Mouse (Mus musculus) erythroblast, adult 5-6 weeks (primary cell): ENCODE results near the gene Uaca. TPM values are rescaled to one million over a fixed set of nuclear protein-coding genes. Genes with fewer than 3 reads are reported as not detected.
"Not testable (repeated sequence)": the region's sequence is repeated elsewhere in the genome, so short reads cannot be mapped to it uniquely, and the experiment has no call there.

Experiments used
- ATAC-seq: replicated peaks from 2 replicates; pipeline ENCODE4 v1.8.0; 2016; ENCODE audit warnings: moderate number of reproducible peaks, mild to moderate bottlenecking, moderate TSS enrichment, inconsistent platforms; ENCODE audit not compliant: poor library complexity, low FRiP score, severe bottlenecking
- total RNA-seq, 2 experiments: library from RNA; stranded (forward) in 1 of 2; stranded (reverse) in 1 of 2; fragments of 150-400 nt in 1 of 2; fragments of 200-764, 138-1000 nt in 1 of 2; gene quantifications; 2 replicates each; pipeline versions ENCODE4 v1.2.3 to v1.2.4; 2015 to 2017; ENCODE audit warnings: low replicate concordance in 2 of 2

Uaca gene
- total RNA-seq, 2 experiments from 2014 or later: not detected

DNA sequence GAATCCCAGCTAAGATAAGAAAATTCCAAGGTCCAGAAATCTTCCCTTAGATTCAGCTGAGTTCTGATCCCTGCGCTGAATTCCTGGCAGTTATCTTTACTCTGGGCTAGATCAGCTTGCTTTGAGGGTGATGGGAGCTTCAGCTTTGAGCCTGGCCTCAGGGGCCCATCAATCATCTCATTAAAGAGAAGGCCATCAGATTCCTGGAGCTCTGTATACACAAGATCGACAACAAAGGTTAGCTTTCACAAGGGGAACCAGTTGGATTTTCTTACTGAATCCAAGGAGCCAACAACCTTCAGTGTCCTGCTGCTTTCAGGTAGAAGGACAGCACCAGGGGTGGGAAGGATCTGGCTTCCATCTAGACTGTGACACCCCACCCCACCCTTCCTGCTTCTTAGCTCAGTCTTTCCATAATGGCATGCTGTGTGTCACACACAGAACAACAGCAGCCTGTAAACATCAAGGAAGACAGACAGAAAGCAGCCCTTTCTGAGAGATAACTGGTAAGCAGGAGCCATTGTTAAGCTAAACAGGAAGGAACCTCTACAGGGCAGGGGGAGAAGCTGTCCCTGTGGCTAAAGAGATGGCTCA is 6.7 kb upstream of the Uaca start:
- ATAC-seq: no peak

DNA sequence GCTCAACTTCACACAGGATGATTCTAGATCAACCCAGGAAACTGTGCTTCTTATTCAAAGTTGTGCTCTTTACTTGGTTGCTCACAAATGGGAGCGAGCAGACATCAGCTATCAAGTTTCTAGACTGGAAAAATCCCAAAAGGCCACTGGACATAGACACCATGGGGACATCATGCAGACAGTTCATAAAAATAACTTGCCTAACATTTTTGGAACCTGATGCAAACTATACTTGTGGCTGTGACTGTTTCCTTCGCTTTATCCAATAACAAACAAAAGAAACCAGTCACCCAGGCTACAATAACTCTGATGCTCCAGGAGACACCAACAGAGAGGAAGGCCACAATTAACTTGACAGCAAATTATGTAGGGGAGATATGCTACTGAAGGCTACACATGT is 4.1 kb upstream of the Uaca start:
- no peak for ATAC-seq

DNA sequence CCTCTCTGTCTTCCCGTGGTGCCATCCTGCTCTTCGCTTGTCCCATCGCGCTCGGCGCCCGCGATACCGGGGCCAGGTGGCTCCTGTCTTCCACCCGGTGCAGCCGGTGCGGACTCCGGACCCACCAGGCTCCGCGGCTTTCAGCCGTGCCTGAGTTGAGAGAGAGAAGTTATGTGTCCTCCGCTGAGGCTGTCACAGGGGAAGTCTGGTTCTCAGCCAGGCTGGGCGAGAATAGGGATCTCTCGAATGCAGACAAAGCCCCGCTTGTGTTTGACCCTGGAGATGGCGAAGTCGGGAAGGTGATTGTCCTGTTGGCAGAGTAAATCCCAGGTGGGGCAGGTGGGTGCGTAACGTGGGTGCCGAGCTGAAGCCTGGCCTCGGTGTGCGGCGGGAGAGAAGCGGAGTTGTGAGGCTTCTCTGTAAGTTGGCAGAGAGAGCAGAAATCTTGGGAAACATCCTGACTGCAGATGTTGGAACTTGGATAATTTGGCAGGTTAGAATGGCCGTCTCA is 554 bp downstream of the Uaca start:
- no peak for ATAC-seq

DNA sequence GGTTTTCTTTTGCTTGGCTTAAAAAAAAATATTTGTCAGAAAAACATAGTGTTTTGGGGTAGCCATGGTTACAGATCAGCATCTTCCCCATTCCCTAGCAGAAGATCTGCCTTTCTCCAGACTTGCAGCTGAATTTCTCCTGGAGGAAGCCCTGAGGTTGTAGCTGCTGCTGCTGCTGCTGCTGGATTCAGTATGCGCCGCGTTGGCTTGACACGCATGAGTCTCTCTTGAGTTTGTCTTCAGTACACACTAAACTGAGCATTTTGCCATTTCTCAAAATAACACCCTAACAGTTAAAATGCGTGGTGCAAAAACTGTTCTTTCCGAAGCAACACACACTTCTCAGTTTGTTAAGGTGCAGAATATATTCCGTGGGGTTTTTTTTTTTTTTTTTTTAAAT is 1.7 kb downstream of the Uaca start:
- no peak for ATAC-seq

DNA sequence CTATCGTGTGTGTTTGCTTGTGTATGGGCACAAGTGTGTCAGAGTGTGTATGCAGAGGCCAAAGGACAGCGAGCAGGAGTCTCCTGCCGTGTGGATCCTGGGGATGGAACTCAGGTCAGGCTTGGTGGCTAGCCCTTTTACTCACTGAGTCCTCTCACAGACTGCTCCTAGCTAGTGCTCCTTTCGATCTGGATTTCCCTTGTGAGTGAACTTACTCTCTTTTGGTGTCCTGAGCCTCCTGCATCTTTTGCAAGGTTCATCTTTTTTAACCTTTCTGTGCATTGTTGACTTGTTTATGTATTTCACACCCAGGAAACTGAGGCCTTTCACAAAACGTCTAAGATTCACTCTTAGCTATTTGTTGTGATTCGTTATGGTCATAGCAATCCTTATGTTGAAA is 2.8 kb downstream of the Uaca start:
- ATAC-seq: no peak

DNA sequence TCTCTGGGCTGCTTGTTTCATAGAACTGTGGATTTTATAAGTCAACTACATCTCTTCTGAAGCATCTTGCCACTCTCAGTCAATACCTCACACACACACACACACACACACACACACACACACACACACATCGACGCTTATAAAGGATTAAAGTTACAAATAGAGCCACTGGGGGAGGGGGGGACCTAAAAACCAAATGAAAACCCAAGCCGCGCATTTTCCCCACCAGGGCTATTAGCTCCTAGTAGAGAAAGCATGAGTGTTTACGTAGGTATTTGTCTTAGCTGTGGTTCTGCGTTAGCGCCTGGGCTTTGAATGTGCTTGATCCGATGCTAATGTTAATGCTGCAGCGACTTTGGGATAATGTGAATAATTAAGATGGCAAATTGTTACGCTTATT is 4.7 kb downstream of the Uaca start:
- ATAC-seq: no peak

DNA sequence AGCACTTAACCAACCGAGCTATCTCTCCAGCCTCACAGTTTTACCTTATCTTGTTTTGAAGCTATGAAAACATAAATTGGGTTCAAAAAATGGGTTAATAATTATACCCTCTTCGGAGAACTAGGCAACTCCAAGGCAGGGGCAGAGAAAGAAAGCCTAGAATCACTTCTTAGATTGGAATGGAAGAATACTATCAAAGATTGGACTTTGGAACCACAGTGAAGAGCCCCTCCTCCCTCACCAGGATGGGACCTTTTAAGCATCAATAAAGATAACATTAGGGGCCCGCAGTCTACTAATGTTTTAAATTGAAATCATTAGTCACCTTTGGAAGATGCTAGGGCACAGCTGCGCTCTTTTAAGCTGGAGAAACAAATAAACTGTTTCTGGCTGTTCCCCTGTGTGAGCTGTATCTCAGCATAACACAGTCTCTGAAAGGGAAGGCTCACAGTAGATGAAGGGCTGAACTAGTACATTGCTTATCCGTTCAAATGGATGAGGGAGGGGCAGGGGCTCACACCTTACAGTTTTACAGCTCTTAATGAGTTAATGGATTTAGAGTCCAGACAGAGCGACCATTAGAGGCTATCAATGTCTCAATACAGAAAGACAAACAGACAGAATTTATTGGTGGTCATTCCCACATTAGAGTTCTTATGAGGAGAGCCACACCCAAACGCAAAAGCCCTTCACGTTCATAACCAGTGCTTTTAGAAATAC is 6.5 kb downstream of the Uaca start:
- no peak for ATAC-seq

DNA sequence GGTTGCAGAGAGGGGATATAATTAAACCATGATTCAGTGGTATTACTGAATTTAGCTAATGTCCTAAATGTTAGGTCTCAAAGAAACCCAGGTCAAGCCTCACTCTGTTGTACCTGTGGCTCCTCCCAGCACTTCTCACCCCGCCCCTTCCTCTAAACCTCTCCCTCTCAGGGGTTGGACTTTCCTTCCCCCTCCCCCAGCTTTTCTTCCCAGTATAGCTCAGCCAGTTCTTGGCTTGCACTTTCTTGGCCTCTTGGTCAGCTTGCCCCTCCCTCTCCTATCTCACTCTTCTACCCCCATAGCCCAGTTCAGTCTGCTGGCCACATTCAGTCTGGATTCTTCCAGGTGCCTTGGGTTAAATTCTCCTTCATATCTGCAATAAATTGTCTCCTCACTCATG is 7.4 kb downstream of the Uaca start:
- no peak for ATAC-seq

DNA sequence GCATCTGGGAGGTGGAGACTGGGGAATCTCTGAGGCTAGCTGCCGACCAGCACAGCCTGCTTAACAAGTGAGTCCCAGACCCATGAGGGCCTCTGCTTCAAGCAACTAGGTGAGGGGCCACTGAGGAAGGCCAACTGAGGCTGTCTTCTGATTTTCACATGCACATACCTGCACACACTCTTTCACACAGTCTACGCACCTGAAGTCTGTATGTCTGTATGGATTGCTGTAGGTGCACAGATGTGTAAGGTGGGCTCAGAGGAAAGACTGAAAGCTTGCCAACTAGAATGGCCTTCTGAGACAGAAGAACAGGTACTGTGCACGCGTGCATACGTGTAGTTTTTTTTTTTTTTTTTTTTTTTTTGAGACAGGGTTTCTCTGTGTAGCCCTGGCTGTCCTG is 8.0 kb downstream of the Uaca start:
- ATAC-seq: no peak

DNA sequence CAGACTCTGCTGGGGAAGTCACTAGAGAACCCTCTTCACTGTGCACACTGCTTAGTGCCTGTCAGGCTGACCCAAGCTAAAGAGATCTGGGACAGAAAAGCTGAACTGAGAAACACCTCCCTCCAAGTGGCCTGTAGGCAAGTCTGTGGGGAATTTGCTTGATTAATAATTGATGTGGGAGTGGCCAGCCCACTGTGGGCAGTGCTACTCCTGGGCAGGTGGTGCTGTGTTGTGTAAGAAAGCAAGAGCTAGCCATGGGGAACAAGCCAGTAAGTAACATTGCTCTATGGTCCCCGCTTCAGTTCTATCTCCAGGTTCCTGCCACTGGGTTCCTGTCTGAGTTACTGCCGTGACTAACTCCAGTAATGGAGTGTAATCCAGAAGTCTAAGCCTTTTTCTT is 11.7 kb downstream of the Uaca start:
- no peak for ATAC-seq

DNA sequence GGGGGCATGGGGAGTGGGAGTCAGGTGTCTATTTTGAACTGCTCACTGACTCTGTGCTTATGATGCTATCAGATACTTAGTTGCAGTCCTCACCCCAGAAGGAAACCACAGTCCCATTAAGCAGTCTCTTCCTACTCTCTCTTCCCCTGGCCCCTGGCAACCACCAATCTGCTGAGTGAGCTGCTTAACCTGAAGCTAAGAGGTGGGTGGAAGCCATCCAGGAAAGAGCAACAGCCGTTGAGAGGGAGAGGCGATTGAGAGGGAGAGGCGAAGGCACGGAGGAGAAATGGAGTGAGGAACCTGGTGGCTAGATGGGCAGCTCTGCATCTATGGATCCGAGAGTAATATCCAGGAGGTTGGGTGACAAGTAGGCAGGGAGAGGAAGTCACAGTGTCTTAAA is 13.7 kb downstream of the Uaca start:
- no peak for ATAC-seq

DNA sequence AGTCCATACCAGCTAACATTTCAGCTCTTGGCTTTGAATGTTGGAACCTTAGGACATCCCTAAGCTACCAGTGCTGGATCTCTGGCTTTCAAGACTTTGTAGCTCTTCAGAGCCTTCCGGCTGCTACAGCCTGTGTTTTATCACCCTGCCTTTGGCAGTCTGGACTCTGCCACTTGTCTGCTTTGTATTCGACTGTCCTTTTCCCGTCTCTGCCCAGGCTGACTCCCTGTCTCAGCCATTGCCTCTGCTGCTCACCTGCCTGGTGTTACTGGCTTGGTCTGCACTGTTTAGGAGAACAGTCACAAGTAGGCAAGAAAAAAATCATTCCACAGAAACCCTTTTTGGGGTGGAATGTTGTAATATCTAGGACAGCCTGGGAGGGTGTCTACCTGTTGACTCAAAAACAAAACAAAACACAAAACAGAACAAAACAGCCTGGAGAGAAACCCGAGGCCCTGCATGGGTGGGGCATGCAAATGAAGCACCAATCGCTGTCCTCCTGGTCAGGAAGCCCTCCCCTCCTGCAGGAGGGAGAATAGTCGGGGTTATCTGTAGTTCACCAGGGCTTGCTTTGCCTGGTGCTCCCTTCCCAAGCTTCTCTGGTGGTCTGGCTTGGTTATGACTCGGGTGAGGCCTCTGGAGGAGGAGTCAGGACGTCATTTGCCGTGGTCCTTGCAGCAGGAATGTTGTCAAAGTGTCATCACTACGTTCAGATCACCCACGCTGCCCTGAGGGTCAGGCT is 19.0 kb downstream of the Uaca start:
- no peak for ATAC-seq

DNA sequence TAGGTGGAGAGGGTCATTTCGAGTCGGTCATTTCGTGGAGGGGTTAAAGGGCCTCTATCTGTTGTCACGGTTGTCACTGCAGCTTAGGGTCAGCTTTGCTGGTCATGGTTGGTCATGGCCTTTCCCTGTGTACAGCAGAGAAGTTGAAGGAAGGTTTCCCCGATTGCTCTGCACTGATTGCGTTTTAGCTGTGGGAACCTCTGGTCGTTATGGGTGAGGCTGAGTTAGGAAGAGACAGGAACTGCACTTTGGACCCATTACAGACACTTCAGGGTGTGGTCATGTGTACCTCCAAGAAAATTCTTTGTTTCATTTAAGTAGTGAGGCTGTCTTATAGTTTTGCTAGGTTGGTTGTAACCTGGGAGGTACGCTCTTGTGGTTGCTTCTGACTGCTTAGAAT is 21.2 kb downstream of the Uaca start:
- ATAC-seq: no peak

DNA sequence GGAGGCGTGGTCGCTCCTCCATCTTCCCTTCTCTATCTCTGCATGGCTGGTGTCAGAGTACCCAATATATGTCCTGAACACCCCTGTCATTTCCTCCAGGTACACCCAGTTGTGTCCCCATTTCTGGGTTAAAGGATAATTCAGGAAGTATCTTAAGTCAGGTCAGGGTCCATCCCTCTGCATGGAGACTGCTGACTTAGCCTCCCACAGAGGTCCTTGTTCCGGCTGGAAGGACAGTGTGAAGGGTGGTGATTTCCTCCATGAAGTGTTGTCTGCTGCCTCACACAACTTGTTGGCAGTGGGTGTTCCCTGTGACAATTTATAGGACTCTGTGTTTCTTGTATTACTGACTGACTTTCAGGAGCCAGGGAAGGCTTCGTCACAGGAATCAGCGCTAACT is 23.2 kb downstream of the Uaca start:
- no peak for ATAC-seq

DNA sequence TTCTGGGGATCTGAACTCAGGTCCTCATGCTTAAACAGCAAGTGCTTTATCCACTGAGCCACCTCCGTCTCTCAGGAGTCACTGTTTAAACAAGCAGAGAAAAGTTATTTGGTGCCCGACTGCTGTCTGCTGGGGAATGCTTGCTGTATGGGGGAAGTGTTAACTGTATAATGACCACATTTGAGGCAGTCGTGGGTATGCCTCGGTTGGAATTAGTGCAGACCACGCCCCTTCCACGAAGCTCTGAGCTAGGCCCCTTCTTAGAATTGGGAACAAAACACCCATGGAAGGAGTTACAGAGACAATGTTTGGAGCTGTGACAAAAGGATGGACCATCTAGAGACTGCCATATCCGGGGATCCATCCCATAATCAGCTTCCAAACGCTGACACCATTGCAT is 24.2 kb downstream of the Uaca start:
- ATAC-seq: not testable (repeated sequence)

DNA sequence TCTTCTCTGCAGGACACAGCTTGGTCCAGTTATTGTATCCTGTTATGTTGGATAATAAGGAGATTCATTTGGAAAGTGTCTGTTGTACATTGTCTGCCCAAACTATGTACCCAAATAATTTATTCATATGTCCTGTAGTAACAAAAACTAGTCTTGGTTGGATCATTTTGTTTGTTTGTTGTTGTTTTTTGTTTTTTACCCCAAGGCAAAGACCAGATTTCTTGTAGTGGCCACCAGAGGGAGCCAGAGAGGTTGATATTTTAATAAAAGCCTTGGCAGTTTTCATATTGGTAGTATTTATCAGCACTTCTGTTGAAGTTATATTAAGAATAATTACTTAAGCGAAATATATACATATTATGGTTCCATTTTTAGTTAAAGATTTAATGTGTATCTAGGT is 25.0 kb downstream of the Uaca start:
- no peak for ATAC-seq

DNA sequence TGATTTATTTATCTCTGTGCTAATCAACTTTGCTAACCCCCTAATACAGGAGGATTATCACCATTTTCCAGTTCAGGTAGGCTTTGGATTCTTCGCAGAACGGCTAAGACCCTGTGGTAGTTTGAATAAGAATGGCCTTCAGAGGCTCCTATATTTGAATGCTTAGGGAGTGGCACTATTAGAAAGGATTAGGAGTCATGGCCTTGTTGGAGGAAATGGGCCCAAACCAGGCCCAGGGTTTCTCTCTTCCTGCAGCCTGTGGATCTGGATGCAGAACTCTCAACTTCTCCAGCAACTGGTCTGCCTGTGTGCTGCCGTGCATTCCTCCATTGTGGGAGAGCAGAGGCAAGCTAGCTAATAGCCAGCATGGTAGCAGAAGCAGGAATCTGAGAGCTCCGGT is 27.2 kb downstream of the Uaca start:
- ATAC-seq: no peak

DNA sequence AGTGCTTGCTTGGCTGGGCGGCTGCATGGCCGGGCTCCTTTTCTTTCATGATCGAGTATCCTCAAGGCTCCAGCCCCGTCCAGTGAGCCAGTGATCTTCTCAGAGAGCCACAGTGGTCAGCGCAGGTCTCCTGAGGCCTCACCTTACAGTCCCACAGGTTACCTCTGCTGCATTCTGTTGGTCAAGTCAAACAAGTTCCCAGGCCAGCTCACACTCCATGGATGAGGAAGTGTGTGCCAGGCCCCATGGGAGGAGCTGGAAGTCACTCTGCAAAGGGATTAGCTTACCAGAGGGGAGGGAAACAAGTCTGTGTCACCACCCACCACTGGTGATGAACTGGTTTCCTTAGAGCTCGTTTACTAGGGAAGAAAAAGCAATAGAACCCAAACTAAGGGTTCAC is 28.3 kb downstream of the Uaca start:
- no peak for ATAC-seq

DNA sequence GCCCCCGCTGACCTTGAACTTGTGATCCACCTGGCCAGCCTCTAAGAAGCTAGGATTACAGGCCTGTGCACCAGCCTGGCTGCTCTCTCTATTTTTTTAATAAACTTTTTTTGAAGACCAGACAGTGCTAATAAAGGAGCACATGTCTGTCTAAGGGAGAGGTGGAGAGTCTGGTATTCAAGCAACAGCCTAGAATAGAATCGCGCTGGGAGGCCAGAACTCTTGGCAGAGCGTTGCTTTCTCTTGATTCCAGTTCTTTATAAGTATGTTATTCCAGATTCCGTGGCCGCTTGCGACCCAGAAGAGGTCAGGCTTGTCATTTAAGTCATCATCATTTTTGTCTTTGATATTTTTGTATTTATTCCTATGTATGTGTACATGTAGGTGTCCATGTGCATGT is 31.2 kb downstream of the Uaca start:
- no peak for ATAC-seq

DNA sequence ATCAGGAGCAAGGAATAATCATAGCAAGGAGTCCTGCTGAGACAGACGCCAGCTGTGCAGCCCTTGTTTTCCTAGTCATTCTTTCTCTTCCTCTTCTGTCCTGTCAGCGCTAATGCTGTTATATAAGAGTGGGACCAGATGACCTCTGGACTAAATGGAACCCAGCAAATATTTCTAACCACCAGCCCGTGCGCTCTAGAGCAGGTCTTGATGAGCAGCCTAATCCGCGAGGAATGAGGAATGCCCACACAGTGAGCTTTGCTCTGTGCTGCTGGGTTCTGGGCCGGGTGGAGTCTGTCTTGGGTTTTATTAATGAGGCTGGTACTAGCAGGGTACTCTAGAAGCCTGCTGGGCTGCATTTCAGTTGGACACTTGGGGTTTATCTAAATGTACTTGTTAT is 32.4 kb downstream of the Uaca start:
- no peak for ATAC-seq

DNA sequence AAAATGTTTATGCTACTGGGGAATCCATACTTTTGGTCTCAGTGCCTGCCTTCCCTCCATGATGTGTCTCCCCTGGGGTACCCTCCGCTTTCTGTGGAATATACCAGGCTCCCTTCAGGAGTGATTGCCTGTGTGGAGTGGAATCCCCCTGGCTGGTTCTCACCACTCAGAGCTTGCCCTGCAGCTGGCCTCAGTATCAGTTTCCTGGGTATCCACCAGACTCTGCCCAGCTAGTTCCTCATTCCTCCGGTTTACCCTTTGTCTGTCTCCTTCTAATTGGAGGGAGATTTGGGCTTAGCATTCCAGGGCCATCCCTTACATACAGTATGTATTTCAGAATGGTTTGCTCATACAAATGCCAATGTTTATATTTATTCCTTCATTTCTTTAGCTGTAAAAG is 33.9 kb downstream of the Uaca start:
- ATAC-seq: no peak
